Mouse (Mus musculus) 3T3-L1 (cell line): Measurements from ENCODE around the gene Casq1.
A peak's percentile ranks its signal among the peaks of the same experiment; 100 is the strongest.

Source experiments
- DNase-seq: peaks from one replicate; pipeline ENCODE4 v3.0.0-alpha.2; 2015; ENCODE audit warnings: low read depth, low spot score

The Casq1 gene

GRCm38 (mm10) chr1:172206141-172206917 is 13.3 kb downstream of the Casq1 start, which contains the start of gene Pea15a:
Gene Pea15a, minus strand, starts transcription at chr1:172206804.
- DNase-seq: peak; percentile 72

- DNase-seq: peak; percentile 63
These were observed 14.0 kb downstream of the Casq1 start for GRCm38 (mm10) chr1:172205741-172206087.

- peak; percentile 72 for DNase-seq
These were observed 14.6 kb downstream of the Casq1 start for GRCm38 (mm10) chr1:172204814-172205740.

- DNase-seq: no peak
These were observed 15.4 kb downstream of the Casq1 start for GRCm38 (mm10) chr1:172204033-172204813.

GRCm38 (mm10) chr1:172203566-172203965 is 16.1 kb downstream of the Casq1 start:
- DNase-seq: no peak

- DNase-seq: no peak
These were observed 16.7 kb downstream of the Casq1 start for GRCm38 (mm10) chr1:172202894-172203522.

- no peak for DNase-seq
These were observed 17.4 kb downstream of the Casq1 start for GRCm38 (mm10) chr1:172201967-172202880.

GRCm38 (mm10) chr1:172200871-172201447 is 18.7 kb downstream of the Casq1 start:
- no peak for DNase-seq

- no peak for DNase-seq
These were observed 19.5 kb downstream of the Casq1 start for GRCm38 (mm10) chr1:172200161-172200560.

- DNase-seq: no peak
These were observed 20.7 kb downstream of the Casq1 start for GRCm38 (mm10) chr1:172198996-172199395.

- no peak for DNase-seq
These were observed 21.4 kb downstream of the Casq1 start for GRCm38 (mm10) chr1:172198316-172198715.

GRCm38 (mm10) chr1:172197851-172198250 is 21.8 kb downstream of the Casq1 start:
- DNase-seq: no peak

GRCm38 (mm10) chr1:172197146-172197545 is 22.5 kb downstream of the Casq1 start:
- no peak for DNase-seq

GRCm38 (mm10) chr1:172194435-172194834 is 25.2 kb downstream of the Casq1 start:
- DNase-seq: no peak

GRCm38 (mm10) chr1:172192217-172192616 is 27.5 kb downstream of the Casq1 start:
- DNase-seq: no peak

- no peak for DNase-seq
These were observed 28.1 kb downstream of the Casq1 start for GRCm38 (mm10) chr1:172191578-172191977.

GRCm38 (mm10) chr1:172188891-172189290 is 30.8 kb downstream of the Casq1 start:
- DNase-seq: peak; percentile 44

- peak; percentile 57 for DNase-seq
These were observed 33.0 kb downstream of the Casq1 start for GRCm38 (mm10) chr1:172186401-172187289.

- DNase-seq: no peak
These were observed 35.8 kb downstream of the Casq1 start for GRCm38 (mm10) chr1:172183915-172184314.
